Mouse (Mus musculus): ENCODE measurements around the gene Muc1.

Gene Muc1

GRCm38 (mm10) chr3:89228836-89229235, at the start of gene Muc1:
TSS of gene Muc1 (plus strand) at chr3:89229057.
- DNase-seq (ENCODE audit: low spot score in 2 of 2), result no peak

- no peak for DNase-seq (ENCODE audit: low spot score in 2 of 2)
Observed at GRCm38 (mm10) chr3:89181749-89182500, 46.9 kb upstream of the Muc1 start.

GRCm38 (mm10) chr3:89182531-89183057, 46.3 kb upstream of the Muc1 start:
- DNase-seq (ENCODE audit: low spot score in 2 of 2), result no peak

GRCm38 (mm10) chr3:89183058-89183958, 45.5 kb upstream of the Muc1 start, which contains the start of gene Fam189b:
TSS of gene Fam189b (plus strand) at chr3:89183143.
- peak in 1 of 2 experiments; percentile 72 for DNase-seq (ENCODE audit: low spot score in 2 of 2)

GRCm38 (mm10) chr3:89183959-89184315, 44.9 kb upstream of the Muc1 start:
- no peak for DNase-seq (ENCODE audit: low spot score in 2 of 2)

GRCm38 (mm10) chr3:89187197-89187596, 41.7 kb upstream of the Muc1 start:
- peak in 1 of 2 experiments; percentile 52 for DNase-seq (ENCODE audit: low spot score in 2 of 2)

- peak in 1 of 2 experiments; percentile 35 for DNase-seq (ENCODE audit: low spot score in 2 of 2)
Observed at GRCm38 (mm10) chr3:89187690-89188477, 41.0 kb upstream of the Muc1 start.

GRCm38 (mm10) chr3:89188478-89188875, 40.4 kb upstream of the Muc1 start:
- peak in 1 of 2 experiments; percentile 47 for DNase-seq (ENCODE audit: low spot score in 2 of 2)

- DNase-seq (ENCODE audit: low spot score in 2 of 2), result no peak
Observed at GRCm38 (mm10) chr3:89190436-89190835, 38.4 kb upstream of the Muc1 start.

GRCm38 (mm10) chr3:89193351-89193750, 35.5 kb upstream of the Muc1 start:
- no peak for DNase-seq (ENCODE audit: low spot score in 2 of 2)

- peak in 1 of 2 experiments; percentile 63 for DNase-seq (ENCODE audit: low spot score in 2 of 2)
Observed at GRCm38 (mm10) chr3:89193853-89194252, 35.0 kb upstream of the Muc1 start.

- DNase-seq (ENCODE audit: low spot score in 2 of 2), result peak; percentile 62 to 92
Observed at GRCm38 (mm10) chr3:89195979-89196877, 32.6 kb upstream of the Muc1 start.

- no peak for DNase-seq (ENCODE audit: low spot score in 2 of 2)
Observed at GRCm38 (mm10) chr3:89199839-89200238, 29.0 kb upstream of the Muc1 start.

- DNase-seq (ENCODE audit: low spot score in 2 of 2), result peak; percentile 74 to 87
Observed at GRCm38 (mm10) chr3:89202253-89203141, 26.4 kb upstream of the Muc1 start, which contains the start of gene Gba. TSS of gene Gba (plus strand) at chr3:89202928.

GRCm38 (mm10) chr3:89203142-89203514, 25.7 kb upstream of the Muc1 start:
- no peak for DNase-seq (ENCODE audit: low spot score in 2 of 2)

- no peak for DNase-seq (ENCODE audit: low spot score in 2 of 2)
Observed at GRCm38 (mm10) chr3:89206079-89206478, 22.8 kb upstream of the Muc1 start.

GRCm38 (mm10) chr3:89206695-89207094, 22.2 kb upstream of the Muc1 start:
- no peak for DNase-seq (ENCODE audit: low spot score in 2 of 2)

- no peak for DNase-seq (ENCODE audit: low spot score in 2 of 2)
Observed at GRCm38 (mm10) chr3:89208075-89208657, 20.7 kb upstream of the Muc1 start.

- no peak for DNase-seq (ENCODE audit: low spot score in 2 of 2)
Observed at GRCm38 (mm10) chr3:89208736-89209135, 20.1 kb upstream of the Muc1 start.
